Mouse (Mus musculus): ENCODE data around the gene Oas1d. TPM values are rescaled to one million over a fixed set of nuclear protein-coding genes. Genes with fewer than 3 reads are reported as not detected.
"Not testable (repeated sequence)": the region's sequence is repeated elsewhere in the genome, so short reads cannot be mapped to it uniquely, and the experiment has no call there.

Oas1d gene
- not detected in 2 replicates for total RNA-seq (2021)
- long read RNA-seq, experiment 1: 0 reads
- long read RNA-seq, experiment 2: 0 reads

GRCm38 (mm10) chr5:120914204-120914603, at the start of gene Oas1d:
Gene Oas1d (plus strand): TSS chr5:120914536.
- not testable (repeated sequence) for DNase-seq

GRCm38 (mm10) chr5:120865336-120865860, 48.9 kb upstream of the Oas1d start:
- DNase-seq: no peak

GRCm38 (mm10) chr5:120869436-120870015, 44.8 kb upstream of the Oas1d start:
- DNase-seq: no peak

GRCm38 (mm10) chr5:120870081-120870480, 44.3 kb upstream of the Oas1d start:
- no peak for DNase-seq

- no peak for DNase-seq
Measured at GRCm38 (mm10) chr5:120870782-120871181, 43.6 kb upstream of the Oas1d start.

GRCm38 (mm10) chr5:120871469-120871868, 42.9 kb upstream of the Oas1d start:
- DNase-seq: no peak

- DNase-seq: not testable (repeated sequence)
Measured at GRCm38 (mm10) chr5:120876839-120877238, 37.5 kb upstream of the Oas1d start.

- not testable (repeated sequence) for DNase-seq
Measured at GRCm38 (mm10) chr5:120877407-120877806, 36.9 kb upstream of the Oas1d start.

- not testable (repeated sequence) for DNase-seq
Measured at GRCm38 (mm10) chr5:120878803-120879202, 35.5 kb upstream of the Oas1d start.

GRCm38 (mm10) chr5:120881681-120882080, 32.7 kb upstream of the Oas1d start:
- DNase-seq: not testable (repeated sequence)

GRCm38 (mm10) chr5:120887413-120887812, 26.9 kb upstream of the Oas1d start, which contains the start of gene Oas1g:
Gene Oas1g (minus strand): TSS chr5:120887613.
- not testable (repeated sequence) for DNase-seq

GRCm38 (mm10) chr5:120887831-120888230, 26.5 kb upstream of the Oas1d start:
- DNase-seq: no peak

- not testable (repeated sequence) for DNase-seq
Measured at GRCm38 (mm10) chr5:120888294-120888815, 26.0 kb upstream of the Oas1d start.

- DNase-seq: no peak
Measured at GRCm38 (mm10) chr5:120890026-120890425, 24.3 kb upstream of the Oas1d start.

GRCm38 (mm10) chr5:120890991-120891390, 23.3 kb upstream of the Oas1d start:
- no peak for DNase-seq

GRCm38 (mm10) chr5:120891566-120892242, 22.6 kb upstream of the Oas1d start:
- DNase-seq: not testable (repeated sequence)

- DNase-seq: no peak
Measured at GRCm38 (mm10) chr5:120892243-120892660, 22.1 kb upstream of the Oas1d start.

GRCm38 (mm10) chr5:120893866-120894265, 20.5 kb upstream of the Oas1d start:
- not testable (repeated sequence) for DNase-seq

- not testable (repeated sequence) for DNase-seq
Measured at GRCm38 (mm10) chr5:120894692-120895091, 19.6 kb upstream of the Oas1d start.

- no peak for DNase-seq
Measured at GRCm38 (mm10) chr5:120895231-120895900, 19.0 kb upstream of the Oas1d start.

GRCm38 (mm10) chr5:120898307-120898706, 16.0 kb upstream of the Oas1d start:
- DNase-seq: no peak

GRCm38 (mm10) chr5:120898726-120899125, 15.6 kb upstream of the Oas1d start:
- no peak for DNase-seq

- no peak for DNase-seq
Measured at GRCm38 (mm10) chr5:120900666-120901065, 13.7 kb upstream of the Oas1d start.

Measured in adrenal gland, postnatal 14 days (tissue).